Mouse (Mus musculus): ENCODE measurements around the gene Dtx3.

- TF ChIP-seq CTCF (IDR thresholded peaks at IDR 0.05; ENCODE audit: insufficient read depth, low read length) (no peak), POLR2A (IDR thresholded peaks at IDR 0.05; ENCODE audit: borderline replicate concordance, extremely low read depth, low read depth, low read length) (no peak)
Observed at GRCm38 (mm10) chr10:127164190-127164589, 31.3 kb downstream of the Dtx3 start.

Measured in lung, adult 2 months (tissue).